Mouse (Mus musculus) B cell, adult 67 days (primary cell): Measurements from ENCODE around the gene 4933415F23Rik. TPM values are rescaled to one million over a fixed set of nuclear protein-coding genes. Genes with fewer than 3 reads are reported as not detected.

Experiments
- total RNA-seq, 2 experiments: library from RNA; stranded (reverse); gene quantifications; 4 replicates each; pipeline ENCODE4 v1.2.4; 2023

4933415F23Rik gene
- total RNA-seq = not detected

DNA sequence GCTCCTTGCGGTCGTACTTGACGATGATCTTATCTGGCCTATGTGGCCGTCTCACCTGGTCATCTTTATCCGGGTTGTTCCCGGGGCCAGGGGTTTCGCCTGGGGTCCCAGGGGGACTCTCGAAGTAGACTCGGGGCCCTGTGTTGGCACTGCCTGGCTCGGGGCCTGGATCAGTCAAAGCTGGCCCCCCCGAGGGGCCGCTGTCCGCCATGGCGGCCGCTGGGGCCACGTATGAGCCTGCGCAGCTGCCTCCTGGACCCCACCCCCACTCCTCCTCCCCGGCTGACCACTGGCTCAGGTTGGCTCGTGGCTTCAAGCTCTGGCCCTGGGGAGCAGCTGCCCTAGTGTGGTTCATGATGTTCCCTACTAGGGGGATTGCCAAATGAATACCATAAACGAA is at the start of gene 4933415F23Rik:
Gene 4933415F23Rik, minus strand, starts transcription at position 233 of the 400 bp plus-strand sequence.

